Mouse (Mus musculus): ENCODE measurements at regions not wholly inside any gene's neighbourhood (a gene's known extent, or its start where the extent isn't known, plus 50 kb on each side); places are given as distances from the start of the nearest gene placed in this dataset.
A peak's percentile ranks its signal among the peaks of the same experiment; 100 is the strongest.

GRCm38 (mm10) chr2:144895254-144895653 lies 71.8 kb downstream of the Scp2d1 start:
- ATAC-seq (ENCODE audit: low read depth): peak; percentile 26; the same call in 1 of the 2 replicates

GRCm38 (mm10) chr2:144896430-144896829 lies 73.0 kb downstream of the Scp2d1 start:
- H3K4me1 ChIP-seq (replicated peaks; ENCODE audit: control insufficient read depth, insufficient read depth, low read length): no peaks in the 10 kb centered on the region
- H3K4me2 ChIP-seq (ENCODE audit: low read depth, low read length): no peak overlapping the region
- H3K9me3 ChIP-seq (ENCODE audit: control insufficient read depth, low read length): no peaks in the 10 kb centered on the region
- no peak overlapping the region for H3K9ac ChIP-seq (ENCODE audit: low read length)
- no peak overlapping the region for H3K4me3 ChIP-seq (ENCODE audit: low read length)
- H3K27me3 ChIP-seq (ENCODE audit: control insufficient read depth, insufficient read depth, low read depth, low read length): no peaks in the 10 kb centered on the region
- no peak overlapping the region for H3K27ac ChIP-seq (ENCODE audit: low read length)
- H3K36me3 ChIP-seq (ENCODE audit: control insufficient read depth, insufficient read depth, low read length): no peaks in the 10 kb centered on the region
- 83% methylated on average over 2 of the region's 2 CpGs for WGBS
- ATAC-seq (ENCODE audit: low read depth): no peak

More at GRCm38 (mm10) chr2:144895254-144895653, 71.8 kb downstream of the Scp2d1 start:
- no peak overlapping the region for H3K27ac ChIP-seq (ENCODE audit: low read length)
- no peak overlapping the region for H3K9ac ChIP-seq (ENCODE audit: low read length)
- no peaks in the 10 kb centered on the region for H3K36me3 ChIP-seq (ENCODE audit: control insufficient read depth, insufficient read depth, low read length)
- no peaks in the 10 kb centered on the region for H3K4me1 ChIP-seq (replicated peaks; ENCODE audit: control insufficient read depth, insufficient read depth, low read length)
- H3K4me3 ChIP-seq (ENCODE audit: low read length): no peak overlapping the region
- H3K27me3 ChIP-seq (ENCODE audit: control insufficient read depth, insufficient read depth, low read depth, low read length): no peaks in the 10 kb centered on the region
- 49% methylated on average over 4 of the region's 4 CpGs for WGBS
- H3K4me2 ChIP-seq (ENCODE audit: low read depth, low read length): no peak overlapping the region
- no peaks in the 10 kb centered on the region for H3K9me3 ChIP-seq (ENCODE audit: control insufficient read depth, low read length)

GRCm38 (mm10) chr2:144906786-144907185 lies 83.3 kb downstream of the Scp2d1 start:
- ATAC-seq (ENCODE audit: low read depth): no peak
- Histone ChIP-seq H3K4me1 (replicated peaks; ENCODE audit: control insufficient read depth, insufficient read depth, low read length) (no peaks in the 10 kb centered on the region), H3K27ac (ENCODE audit: low read length) (no peak overlapping the region), H3K9me3 (ENCODE audit: control insufficient read depth, low read length) (no peaks in the 10 kb centered on the region), H3K36me3 (ENCODE audit: control insufficient read depth, insufficient read depth, low read length) (no peaks in the 10 kb centered on the region), H3K4me3 (ENCODE audit: low read length) (no peak overlapping the region), H3K4me2 (ENCODE audit: low read depth, low read length) (no peak overlapping the region), H3K27me3 (ENCODE audit: control insufficient read depth, insufficient read depth, low read depth, low read length) (no peaks in the 10 kb centered on the region), H3K9ac (ENCODE audit: low read length) (no peak overlapping the region)
- WGBS: 69% methylated on average over 6 of the region's 6 CpGs

GRCm38 (mm10) chr2:144945840-144946239 lies 122.4 kb downstream of the Scp2d1 start:
- H3K27me3 ChIP-seq (ENCODE audit: control insufficient read depth, insufficient read depth, low read depth, low read length): no peaks in the 10 kb centered on the region
- H3K36me3 ChIP-seq (ENCODE audit: control insufficient read depth, insufficient read depth, low read length): no peaks in the 10 kb centered on the region
- no peak overlapping the region for H3K9ac ChIP-seq (ENCODE audit: low read length)
- ATAC-seq (ENCODE audit: low read depth): no peak
- no peak overlapping the region for H3K27ac ChIP-seq (ENCODE audit: low read length)
- H3K4me3 ChIP-seq (ENCODE audit: low read length): no peak overlapping the region
- no peaks in the 10 kb centered on the region for H3K4me1 ChIP-seq (replicated peaks; ENCODE audit: control insufficient read depth, insufficient read depth, low read length)
- no peak overlapping the region for H3K4me2 ChIP-seq (ENCODE audit: low read depth, low read length)
- no peaks in the 10 kb centered on the region for H3K9me3 ChIP-seq (ENCODE audit: control insufficient read depth, low read length)
- WGBS: 76% methylated on average over 3 of the region's 3 CpGs

- no peaks in the 10 kb centered on the region for H3K9me3 ChIP-seq (ENCODE audit: control insufficient read depth, low read length)
- H3K27me3 ChIP-seq (ENCODE audit: control insufficient read depth, insufficient read depth, low read depth, low read length): no peaks in the 10 kb centered on the region
- no peaks in the 10 kb centered on the region for H3K4me1 ChIP-seq (replicated peaks; ENCODE audit: control insufficient read depth, insufficient read depth, low read length)
- no peak overlapping the region for H3K9ac ChIP-seq (ENCODE audit: low read length)
- WGBS: 55% methylated on average over 1 of the region's 1 CpGs
- no peak overlapping the region for H3K27ac ChIP-seq (ENCODE audit: low read length)
- no peak overlapping the region for H3K4me3 ChIP-seq (ENCODE audit: low read length)
- H3K36me3 ChIP-seq (ENCODE audit: control insufficient read depth, insufficient read depth, low read length): no peaks in the 10 kb centered on the region
- no peak overlapping the region for H3K4me2 ChIP-seq (ENCODE audit: low read depth, low read length)
- peak; percentile 45 for ATAC-seq (ENCODE audit: low read depth)
Observed at GRCm38 (mm10) chr2:144946468-144946867, 123.0 kb downstream of the Scp2d1 start.

GRCm38 (mm10) chr2:144949232-144949631 lies 125.8 kb downstream of the Scp2d1 start:
- WGBS: 31% methylated on average over 2 of the region's 2 CpGs
- Histone ChIP-seq H3K36me3 (ENCODE audit: control insufficient read depth, insufficient read depth, low read length) (no peaks in the 10 kb centered on the region), H3K9ac (ENCODE audit: low read length) (no peak overlapping the region), H3K4me1 (replicated peaks; ENCODE audit: control insufficient read depth, insufficient read depth, low read length) (no peaks in the 10 kb centered on the region), H3K27ac (ENCODE audit: low read length) (no peak overlapping the region), H3K9me3 (ENCODE audit: control insufficient read depth, low read length) (no peaks in the 10 kb centered on the region), H3K4me3 (ENCODE audit: low read length) (no peak overlapping the region), H3K4me2 (ENCODE audit: low read depth, low read length) (no peak overlapping the region), H3K27me3 (ENCODE audit: control insufficient read depth, insufficient read depth, low read depth, low read length) (no peaks in the 10 kb centered on the region)
- no peak for ATAC-seq (ENCODE audit: low read depth)

All from lung, embryonic 16.5 days (tissue).